Mouse (Mus musculus): Measurements from ENCODE around the gene Exog. TPM values are rescaled to one million over a fixed set of nuclear protein-coding genes. Genes with fewer than 3 reads are reported as not detected.

Gene Exog
- polyA plus RNA-seq, 1 experiment: 3.2 TPM

DNA sequence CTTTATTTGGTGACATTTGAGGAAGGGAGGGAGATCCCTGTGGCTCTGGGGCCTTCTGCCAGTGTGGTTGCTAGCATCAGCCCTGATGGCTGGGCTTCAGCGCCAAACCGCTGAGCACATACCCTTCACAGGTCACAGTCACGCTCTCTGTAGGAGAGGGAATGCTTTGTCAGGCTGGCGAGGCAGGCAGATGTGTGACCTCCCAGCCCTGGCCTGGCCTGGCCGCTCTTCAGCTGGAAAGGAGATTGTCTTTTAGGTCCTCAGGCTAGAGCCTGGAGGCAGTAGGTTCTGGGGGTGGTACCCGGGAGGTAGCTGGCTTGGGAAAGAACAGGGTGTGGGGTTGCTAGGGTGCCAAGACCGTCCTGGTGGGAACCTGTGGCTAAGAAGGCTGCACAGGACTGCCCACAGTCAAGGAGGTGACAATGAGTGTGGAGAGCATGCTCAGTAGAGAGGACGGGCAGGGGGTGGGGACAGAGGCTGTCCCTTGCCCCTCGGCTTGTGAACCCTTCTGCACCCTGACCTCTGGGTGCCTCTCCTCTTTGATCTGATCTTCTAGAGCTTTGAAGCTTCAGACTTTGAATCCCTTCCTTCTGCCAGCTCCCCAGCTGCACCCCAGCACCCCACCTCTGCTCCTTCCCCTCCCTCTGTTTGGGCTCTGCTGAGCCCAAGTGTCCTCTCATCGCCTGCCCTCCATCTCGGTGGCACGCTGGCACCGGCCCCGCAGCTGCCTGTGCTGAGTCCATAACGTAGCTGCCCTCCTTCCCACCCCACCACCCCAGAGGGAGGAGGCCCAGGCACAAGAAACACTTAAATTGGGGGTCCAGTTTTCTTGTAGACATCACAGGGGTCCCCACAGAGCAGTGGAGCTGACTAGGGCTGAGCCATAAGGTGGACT, 30.2 kb downstream of the Exog start:
- Histone ChIP-seq H3K4me3 (ENCODE audit: control insufficient read depth, low read depth, low read length) (no peak overlapping the region), H3K4me1 (ENCODE audit: control insufficient read depth, insufficient read depth, low read length) (no peaks in the 10 kb centered on the region; the same call in 1 of the 2 replicates), H3K36me3 (ENCODE audit: control insufficient read depth, insufficient read depth, low read length) (no peaks in the 10 kb centered on the region), H3K27ac (ENCODE audit: control insufficient read depth, insufficient read depth, low read depth, low read length) (no peak overlapping the region), H3K27me3 (ENCODE audit: control insufficient read depth, insufficient read depth, low read length) (no peaks in the 10 kb centered on the region)
- TF ChIP-seq CTCF (IDR thresholded peaks at IDR 0.05; ENCODE audit: control insufficient read depth, insufficient read depth, insufficient replicate concordance, low read depth, low read length) (no peak), POLR2A (IDR thresholded peaks at IDR 0.05; ENCODE audit: control insufficient read depth, low read depth, low read length) (no peak)

DNA sequence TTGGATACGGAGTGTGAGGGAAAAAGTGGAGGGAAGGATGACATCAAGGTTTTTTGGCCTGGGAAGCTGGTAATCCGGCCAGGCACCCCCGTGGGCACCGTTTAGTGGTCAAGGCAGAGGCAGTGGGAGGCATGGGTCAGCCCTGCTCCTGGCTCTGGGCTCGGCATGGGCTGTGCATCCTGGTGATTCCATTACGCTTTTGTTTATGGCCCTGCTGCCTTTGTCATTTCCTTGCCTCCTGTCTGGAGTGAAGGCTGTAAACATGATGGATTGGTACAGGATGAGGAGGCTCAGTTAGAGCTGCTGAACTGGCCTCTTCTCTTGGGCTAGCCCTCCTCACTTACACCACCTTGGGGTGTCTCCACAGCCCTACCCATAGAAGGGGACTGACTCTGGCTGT, 33.0 kb downstream of the Exog start:
- no peak overlapping the region for H3K27ac ChIP-seq (ENCODE audit: control insufficient read depth, insufficient read depth, low read depth, low read length)
- H3K4me1 ChIP-seq (ENCODE audit: control insufficient read depth, insufficient read depth, low read length): no peaks in the 10 kb centered on the region; the same call in 1 of the 2 replicates
- no peaks in the 10 kb centered on the region for H3K27me3 ChIP-seq (ENCODE audit: control insufficient read depth, insufficient read depth, low read length)
- no peak for TF ChIP-seq CTCF (IDR thresholded peaks at IDR 0.05; ENCODE audit: control insufficient read depth, insufficient read depth, insufficient replicate concordance, low read depth, low read length)
- TF ChIP-seq POLR2A (IDR thresholded peaks at IDR 0.05; ENCODE audit: control insufficient read depth, low read depth, low read length): no peak
- no peak overlapping the region for H3K4me3 ChIP-seq (ENCODE audit: control insufficient read depth, low read depth, low read length)
- no peaks in the 10 kb centered on the region for H3K36me3 ChIP-seq (ENCODE audit: control insufficient read depth, insufficient read depth, low read length)

DNA sequence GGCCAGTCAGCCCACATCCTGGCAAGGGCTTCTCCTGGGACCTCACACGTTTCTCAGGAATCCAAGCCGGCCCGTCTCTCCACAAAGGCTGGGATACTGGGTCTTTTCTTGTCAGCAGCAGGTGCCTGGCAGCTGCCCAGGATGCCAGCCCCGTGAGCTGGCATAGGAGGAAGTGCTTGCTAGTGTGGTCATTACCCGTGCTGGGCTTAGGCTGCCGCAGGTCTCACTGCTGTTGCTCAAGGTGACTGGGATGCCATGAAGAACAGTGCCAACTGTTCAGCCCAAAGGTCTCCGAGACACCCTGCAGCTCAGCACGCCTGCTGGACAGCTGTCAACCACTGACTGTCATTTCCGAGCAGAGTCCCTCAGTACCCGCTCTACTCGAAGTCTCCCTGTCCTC, 33.6 kb downstream of the Exog start:
- Histone ChIP-seq H3K27ac (ENCODE audit: control insufficient read depth, insufficient read depth, low read depth, low read length) (no peak overlapping the region), H3K36me3 (ENCODE audit: control insufficient read depth, insufficient read depth, low read length) (no peaks in the 10 kb centered on the region), H3K4me3 (ENCODE audit: control insufficient read depth, low read depth, low read length) (no peak overlapping the region), H3K4me1 (ENCODE audit: control insufficient read depth, insufficient read depth, low read length) (no peaks in the 10 kb centered on the region; the same call in 1 of the 2 replicates), H3K27me3 (ENCODE audit: control insufficient read depth, insufficient read depth, low read length) (no peaks in the 10 kb centered on the region)
- TF ChIP-seq POLR2A (IDR thresholded peaks at IDR 0.05; ENCODE audit: control insufficient read depth, low read depth, low read length): no peak
- TF ChIP-seq CTCF (IDR thresholded peaks at IDR 0.05; ENCODE audit: control insufficient read depth, insufficient read depth, insufficient replicate concordance, low read depth, low read length): no peak

DNA sequence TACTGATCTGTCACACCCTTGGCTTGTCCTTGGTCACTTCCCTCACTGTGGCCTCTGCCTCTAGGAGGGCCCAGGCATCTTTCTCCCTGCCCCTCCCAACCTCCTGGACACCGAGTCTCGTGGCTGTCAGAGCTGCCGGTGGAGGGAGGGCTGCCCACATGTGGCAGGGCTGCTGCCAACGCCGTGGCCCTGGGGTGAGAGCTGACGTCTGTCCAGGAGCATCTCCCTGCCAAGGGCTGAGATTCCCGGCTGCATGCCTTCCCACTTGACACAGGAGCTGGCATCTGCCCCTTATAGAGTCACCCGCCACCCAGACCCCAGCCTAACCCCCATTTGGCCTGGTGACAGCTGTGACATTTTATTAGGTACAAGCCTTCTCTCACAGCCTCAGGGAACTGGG, 34.6 kb downstream of the Exog start:
- no peak for TF ChIP-seq POLR2A (IDR thresholded peaks at IDR 0.05; ENCODE audit: control insufficient read depth, low read depth, low read length)
- no peak for TF ChIP-seq CTCF (IDR thresholded peaks at IDR 0.05; ENCODE audit: control insufficient read depth, insufficient read depth, insufficient replicate concordance, low read depth, low read length)

DNA sequence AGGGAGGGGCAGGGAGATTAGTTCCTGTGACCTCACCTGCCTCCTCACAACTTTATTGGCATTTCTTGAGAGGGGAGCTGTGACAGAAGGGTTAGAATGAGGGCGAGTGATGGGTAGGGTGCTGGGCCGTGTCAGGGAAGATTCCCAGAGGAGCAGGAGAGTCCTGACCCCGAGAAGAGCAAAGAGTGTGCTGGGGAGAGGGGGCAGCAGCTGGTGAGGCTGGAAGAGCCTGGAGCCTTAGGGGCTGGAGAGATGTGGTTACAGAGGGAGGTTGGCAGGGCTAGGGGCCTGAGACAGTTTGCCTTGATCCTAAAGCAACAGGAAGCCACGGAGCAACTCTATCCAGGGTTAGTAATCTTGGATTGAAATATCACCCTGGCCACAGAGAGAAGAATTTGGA, 36.9 kb downstream of the Exog start:
- H3K27me3 ChIP-seq (ENCODE audit: control insufficient read depth, insufficient read depth, low read length): no peaks in the 10 kb centered on the region
- no peak overlapping the region for H3K4me3 ChIP-seq (ENCODE audit: control insufficient read depth, low read depth, low read length)
- no peaks in the 10 kb centered on the region; the same call in 1 of the 2 replicates for H3K4me1 ChIP-seq (ENCODE audit: control insufficient read depth, insufficient read depth, low read length)
- no peaks in the 10 kb centered on the region for H3K36me3 ChIP-seq (ENCODE audit: control insufficient read depth, insufficient read depth, low read length)
- H3K27ac ChIP-seq (ENCODE audit: control insufficient read depth, insufficient read depth, low read depth, low read length): no peak overlapping the region
- TF ChIP-seq POLR2A (IDR thresholded peaks at IDR 0.05; ENCODE audit: control insufficient read depth, low read depth, low read length) (no peak), CTCF (IDR thresholded peaks at IDR 0.05; ENCODE audit: control insufficient read depth, insufficient read depth, insufficient replicate concordance, low read depth, low read length) (no peak)

More for the DNA sequence above, 34.6 kb downstream of the Exog start:
- Histone ChIP-seq H3K4me1 (ENCODE audit: control insufficient read depth, insufficient read depth, low read length) (no peaks in the 10 kb centered on the region; the same call in 1 of the 2 replicates), H3K27me3 (ENCODE audit: control insufficient read depth, insufficient read depth, low read length) (no peaks in the 10 kb centered on the region), H3K27ac (ENCODE audit: control insufficient read depth, insufficient read depth, low read depth, low read length) (no peak overlapping the region), H3K36me3 (ENCODE audit: control insufficient read depth, insufficient read depth, low read length) (no peaks in the 10 kb centered on the region), H3K4me3 (ENCODE audit: control insufficient read depth, low read depth, low read length) (no peak overlapping the region)

DNA sequence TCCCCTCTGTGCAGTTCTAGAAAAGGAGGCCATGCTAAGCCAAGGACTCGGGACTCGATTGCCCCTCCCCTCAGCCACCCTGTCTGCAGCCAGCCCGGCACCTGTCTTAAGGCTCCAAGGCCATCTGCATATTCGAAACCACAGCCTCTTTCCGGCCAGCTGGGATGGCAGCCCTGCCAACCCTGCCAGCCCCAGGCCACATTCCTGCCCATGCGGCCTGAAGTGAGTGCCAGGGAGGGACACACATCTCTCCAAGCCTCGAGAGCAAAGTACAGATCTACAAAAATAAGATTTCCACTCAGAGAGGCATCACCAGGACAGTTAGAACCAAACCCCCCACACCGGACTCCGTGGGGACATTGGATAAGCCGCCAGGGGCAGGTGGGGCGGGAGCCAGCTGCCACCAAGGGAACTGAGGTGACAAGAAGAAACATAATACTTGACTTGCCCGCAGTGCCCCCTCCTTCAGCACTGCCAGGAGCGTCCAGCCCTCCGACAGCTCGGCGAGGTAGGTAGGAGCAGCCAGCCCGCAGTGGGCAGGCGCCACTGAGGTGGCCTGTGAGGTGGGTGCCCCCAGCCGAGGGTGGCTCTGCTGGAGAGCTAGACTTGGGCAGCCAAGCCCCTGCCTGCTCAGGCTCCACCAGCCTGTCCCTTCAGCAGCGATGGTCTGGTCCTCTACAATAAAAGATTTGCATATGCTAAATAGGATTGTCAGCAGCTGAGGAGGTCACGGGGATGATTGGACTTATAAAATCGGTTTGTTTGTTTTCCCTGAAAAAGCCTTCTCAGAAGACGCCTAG, 39.0 kb downstream of the Exog start:
- TF ChIP-seq CTCF (IDR thresholded peaks at IDR 0.05; ENCODE audit: control insufficient read depth, insufficient read depth, insufficient replicate concordance, low read depth, low read length) (no peak), POLR2A (IDR thresholded peaks at IDR 0.05; ENCODE audit: control insufficient read depth, low read depth, low read length) (no peak)
- H3K27ac ChIP-seq (ENCODE audit: control insufficient read depth, insufficient read depth, low read depth, low read length): no peak overlapping the region
- no peak overlapping the region for H3K4me3 ChIP-seq (ENCODE audit: control insufficient read depth, low read depth, low read length)

DNA sequence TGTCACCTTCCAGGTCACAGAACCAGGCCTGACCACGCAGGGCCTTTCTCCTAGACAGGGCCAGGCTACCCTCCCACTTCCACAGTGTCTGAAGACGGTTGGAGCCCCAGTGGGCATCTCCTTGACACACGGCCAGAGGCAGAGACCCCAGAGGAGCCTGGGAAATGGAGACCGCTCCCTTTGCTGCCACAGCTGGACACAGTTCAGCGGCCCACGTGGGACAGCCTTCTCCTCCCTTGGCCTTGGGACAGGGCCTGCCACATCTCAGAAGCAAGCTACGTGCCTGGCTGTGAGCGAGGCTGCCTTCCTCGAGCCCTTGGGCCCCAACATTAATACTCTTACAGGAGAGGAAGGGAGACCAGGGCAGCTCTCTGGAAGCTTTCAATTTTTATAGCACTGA, 39.7 kb downstream of the Exog start:
- TF ChIP-seq POLR2A (IDR thresholded peaks at IDR 0.05; ENCODE audit: control insufficient read depth, low read depth, low read length): no peak
- TF ChIP-seq CTCF (IDR thresholded peaks at IDR 0.05; ENCODE audit: control insufficient read depth, insufficient read depth, insufficient replicate concordance, low read depth, low read length): no peak
- Histone ChIP-seq H3K4me3 (ENCODE audit: control insufficient read depth, low read depth, low read length) (no peak overlapping the region), H3K27ac (ENCODE audit: control insufficient read depth, insufficient read depth, low read depth, low read length) (no peak overlapping the region), H3K4me1 (ENCODE audit: control insufficient read depth, insufficient read depth, low read length) (no peaks in the 10 kb centered on the region), H3K27me3 (ENCODE audit: control insufficient read depth, insufficient read depth, low read length) (no peaks in the 10 kb centered on the region), H3K36me3 (ENCODE audit: control insufficient read depth, insufficient read depth, low read length) (no peaks in the 10 kb centered on the region)

More for the DNA sequence above, 39.0 kb downstream of the Exog start:
- H3K36me3 ChIP-seq (ENCODE audit: control insufficient read depth, insufficient read depth, low read length): no peaks in the 10 kb centered on the region
- H3K4me1 ChIP-seq (ENCODE audit: control insufficient read depth, insufficient read depth, low read length): no peaks in the 10 kb centered on the region
- no peaks in the 10 kb centered on the region for H3K27me3 ChIP-seq (ENCODE audit: control insufficient read depth, insufficient read depth, low read length)
